Mouse (Mus musculus) embryonic facial prominence, embryonic 12.5 days (tissue): Measurements from ENCODE around the gene Wscd1. TPM values are rescaled to one million over a fixed set of nuclear protein-coding genes. Genes with fewer than 3 reads are reported as not detected.
"Not testable (repeated sequence)": the region's sequence is repeated elsewhere in the genome, so short reads cannot be mapped to it uniquely, and the experiment has no call there.

ENCODE experiments used
- ATAC-seq: fragments of 200-750 bp; cut with Nextera tagmentation; 2 replicates; pipeline ENCODE4 v1.8.0; 2017; ENCODE audit not compliant: insufficient number of reproducible peaks, insufficient read depth, low FRiP score, low TSS enrichment
- H3K27ac ChIP-seq: fragments of 300-500 bp; sonication (generic); 2 replicates; pipeline ENCODE4 v1.5.1; 2016; ENCODE audit warnings: mild to moderate bottlenecking
- H3K27me3 ChIP-seq: fragments of 300-500 bp; sonication (generic); 2 replicates; pipeline ENCODE4 v1.6.1; 2016; ENCODE audit warnings: mild to moderate bottlenecking, moderate library complexity
- H3K36me3 ChIP-seq: fragments of 300-500 bp; sonication (generic); 2 replicates; pipeline ENCODE4 v1.6.1; 2016; ENCODE audit warnings: mild to moderate bottlenecking
- H3K4me1 ChIP-seq: fragments of 300-500 bp; sonication (generic); 2 replicates; pipeline ENCODE4 v1.6.1; 2016
- H3K4me2 ChIP-seq: fragments of 300-500 bp; sonication (generic); replicated peaks from 2 replicates; pipeline ENCODE4 v1.6.1; 2016; ENCODE audit warnings: mild to moderate bottlenecking, moderate library complexity
- H3K4me3 ChIP-seq: fragments of 300-500 bp; sonication (generic); 2 replicates; pipeline ENCODE4 v1.5.1; 2016; ENCODE audit warnings: mild to moderate bottlenecking
- H3K9ac ChIP-seq: fragments of 300-500 bp; sonication (generic); 2 replicates; pipeline ENCODE4 v1.6.1; 2016; ENCODE audit warnings: mild to moderate bottlenecking, moderate library complexity
- H3K9me3 ChIP-seq: fragments of 300-500 bp; sonication (generic); 2 replicates; pipeline ENCODE4 v1.6.1; 2016; ENCODE audit warnings: mild to moderate bottlenecking, moderate library complexity
- WGBS: fragments of 180-500 bp; shearing (Covaris S2); methylation state at CpG from one replicate; pipeline ENCODE4 v1.1.7; 2016; 5-methylcytosine and 5-hydroxymethylcytosine counted together
- polyA plus RNA-seq: library from polyadenylated mRNA; unstranded; fragments of >200 nt; fragmentation: Nextera tagmentation; extraction: Ambion mirVana; gene quantifications from 2 replicates; pipeline ENCODE4 v1.2.1, GENCODE M21; 2016

The Wscd1 gene
- polyA plus RNA-seq, 1 experiment from 2014 or later: 8.9 TPM

DNA sequence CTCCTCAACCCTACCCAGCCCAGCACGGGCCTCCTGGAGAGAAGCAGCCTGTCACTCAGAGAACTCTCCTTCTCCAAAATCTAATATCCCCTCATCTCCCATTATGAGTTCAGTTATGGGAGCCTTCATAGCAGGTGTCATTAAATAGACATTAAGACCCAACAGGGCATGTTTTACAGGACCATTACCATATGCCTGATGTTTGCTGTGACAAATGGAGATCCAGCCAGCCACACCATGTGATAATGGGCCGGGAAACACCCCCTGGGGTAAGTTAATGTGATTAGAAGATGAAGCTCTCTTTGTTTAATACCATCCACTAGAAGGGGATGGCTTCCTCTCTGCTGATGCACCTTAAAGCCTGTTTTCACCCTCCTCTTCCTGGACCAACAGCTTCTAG, 62.1 kb downstream of the Wscd1 start:
- no peaks in the 10 kb centered on the region for H3K27me3 ChIP-seq
- no peak overlapping the region for H3K4me2 ChIP-seq
- H3K4me1 ChIP-seq: no peaks in the 10 kb centered on the region
- H3K9me3 ChIP-seq: no peaks in the 10 kb centered on the region
- no peak overlapping the region for H3K27ac ChIP-seq
- no peaks in the 10 kb centered on the region for H3K36me3 ChIP-seq
- 66% methylated on average over 2 of the region's 2 CpGs for WGBS
- H3K9ac ChIP-seq: no peak overlapping the region
- H3K4me3 ChIP-seq: no peak overlapping the region
- no peak for ATAC-seq

DNA sequence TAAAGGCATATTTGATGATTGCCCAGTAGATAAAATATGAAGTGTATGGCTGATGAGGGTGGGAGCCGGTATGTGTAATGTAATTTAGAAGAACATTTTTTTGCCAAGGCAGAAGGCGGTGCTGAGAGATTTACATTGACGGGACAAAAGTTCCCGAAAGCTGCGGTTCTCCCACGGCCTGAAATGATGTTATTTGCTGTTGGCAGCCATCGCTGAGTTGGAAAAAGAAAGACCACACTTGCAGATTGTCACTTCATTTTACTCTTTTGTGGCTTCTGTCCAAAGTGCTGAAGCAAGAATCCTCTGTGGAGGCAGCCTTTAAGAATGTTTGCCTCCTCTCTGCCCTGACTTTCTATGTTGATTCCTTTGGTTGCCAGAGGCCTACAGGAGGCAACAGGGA, 63.2 kb downstream of the Wscd1 start:
- no peak overlapping the region for H3K4me3 ChIP-seq
- ATAC-seq: no peak
- H3K27me3 ChIP-seq: no peaks in the 10 kb centered on the region
- H3K36me3 ChIP-seq: no peaks in the 10 kb centered on the region
- no peak overlapping the region for H3K4me2 ChIP-seq
- 84% methylated on average over 7 of the region's 7 CpGs for WGBS
- H3K9me3 ChIP-seq: no peaks in the 10 kb centered on the region
- H3K9ac ChIP-seq: no peak overlapping the region
- H3K27ac ChIP-seq: no peak overlapping the region
- H3K4me1 ChIP-seq: no peaks in the 10 kb centered on the region

DNA sequence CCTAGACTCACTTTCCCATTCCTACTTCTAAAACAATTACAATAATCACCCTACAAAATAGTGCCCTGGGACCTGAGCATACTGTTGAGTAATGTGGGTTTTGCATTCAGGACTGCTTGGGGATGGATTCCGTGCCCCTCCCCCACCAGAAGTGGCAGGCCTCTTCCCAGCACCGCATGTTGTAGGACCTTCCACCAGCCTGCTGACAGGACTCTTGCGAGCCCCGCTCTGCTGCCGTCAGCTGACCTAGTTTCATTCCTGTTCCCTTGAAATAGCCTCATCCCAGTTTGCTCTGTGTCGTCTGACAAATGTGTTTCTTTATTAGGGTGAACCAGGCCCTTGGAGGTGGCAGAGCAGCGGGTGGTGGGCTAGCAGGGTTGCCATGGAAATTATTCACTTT, 64.8 kb downstream of the Wscd1 start:
- Histone ChIP-seq H3K9ac (no peak overlapping the region), H3K27me3 (no peaks in the 10 kb centered on the region), H3K4me2 (no peak overlapping the region), H3K9me3 (no peaks in the 10 kb centered on the region), H3K4me3 (no peak overlapping the region), H3K4me1 (no peaks in the 10 kb centered on the region), H3K27ac (no peak overlapping the region), H3K36me3 (no peaks in the 10 kb centered on the region)
- no peak for ATAC-seq
- 68% methylated on average over 7 of the region's 7 CpGs for WGBS

DNA sequence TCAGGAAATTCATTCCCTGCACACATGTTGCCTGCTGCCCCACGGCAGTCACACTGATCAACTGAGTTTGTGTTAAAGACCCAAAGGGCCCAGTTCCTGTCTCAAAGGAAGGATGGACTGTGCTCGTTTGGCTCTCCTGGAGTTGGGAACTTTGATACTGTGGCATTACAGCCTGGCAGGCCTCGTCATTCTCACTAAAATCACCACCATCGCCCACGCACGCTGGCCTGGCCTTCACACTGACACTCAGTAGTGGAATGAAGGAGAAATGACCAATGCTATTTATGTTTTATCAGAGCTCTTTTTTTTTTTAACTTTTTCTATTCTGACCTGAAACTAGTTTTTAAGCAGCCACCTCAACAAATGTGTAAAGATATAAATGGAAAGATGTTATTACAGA, 65.6 kb downstream of the Wscd1 start:
- H3K9ac ChIP-seq: no peak overlapping the region
- no peaks in the 10 kb centered on the region for H3K9me3 ChIP-seq
- ATAC-seq: no peak
- 78% methylated on average over 6 of the region's 6 CpGs for WGBS
- no peak overlapping the region for H3K27ac ChIP-seq
- no peaks in the 10 kb centered on the region for H3K27me3 ChIP-seq
- no peaks in the 10 kb centered on the region for H3K36me3 ChIP-seq
- no peaks in the 10 kb centered on the region for H3K4me1 ChIP-seq
- no peak overlapping the region for H3K4me2 ChIP-seq
- no peak overlapping the region for H3K4me3 ChIP-seq

DNA sequence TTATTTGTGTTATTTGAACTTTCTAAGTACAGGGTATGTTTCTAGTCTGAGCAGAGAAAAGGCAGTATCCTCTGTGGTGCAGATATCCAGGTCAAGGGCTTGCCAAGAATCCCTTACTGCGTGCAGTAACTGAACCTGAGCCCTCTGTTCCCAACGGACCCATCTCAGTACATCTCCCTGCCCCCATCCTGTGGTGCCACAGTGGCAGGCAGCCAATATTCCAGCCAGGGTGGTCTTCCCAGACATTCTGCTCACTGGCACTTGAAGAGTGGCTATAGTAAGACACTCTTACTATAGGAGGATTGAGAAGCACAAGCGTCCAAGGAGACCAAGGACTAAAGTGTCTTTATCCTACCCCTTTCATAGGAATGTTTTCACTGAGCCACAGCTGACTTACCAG, 67.2 kb downstream of the Wscd1 start:
- no peaks in the 10 kb centered on the region for H3K27me3 ChIP-seq
- H3K9me3 ChIP-seq: no peaks in the 10 kb centered on the region
- WGBS: 80% methylated on average over 3 of the region's 3 CpGs
- no peak overlapping the region for H3K27ac ChIP-seq
- ATAC-seq: no peak
- no peaks in the 10 kb centered on the region for H3K36me3 ChIP-seq
- H3K9ac ChIP-seq: no peak overlapping the region
- no peak overlapping the region for H3K4me2 ChIP-seq
- H3K4me3 ChIP-seq: no peak overlapping the region
- no peaks in the 10 kb centered on the region for H3K4me1 ChIP-seq

DNA sequence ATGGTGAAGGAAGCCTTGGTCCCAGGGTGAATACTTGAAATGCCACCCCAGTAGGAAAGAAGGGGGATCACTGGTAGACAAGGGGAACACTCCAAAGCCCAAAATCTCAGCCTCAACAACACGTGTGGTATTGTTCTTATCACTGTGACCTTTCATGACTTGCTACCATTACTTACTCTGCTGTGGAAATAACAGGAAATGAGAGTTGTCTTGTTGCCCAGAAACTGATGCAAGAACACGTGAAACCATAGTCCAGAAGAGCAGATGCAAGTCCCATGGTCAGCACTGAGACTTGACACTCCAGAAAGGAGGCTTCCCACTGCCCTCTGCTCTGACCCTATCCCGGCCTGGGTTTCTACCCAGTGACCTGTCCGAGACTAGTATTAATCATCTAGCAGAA, 67.6 kb downstream of the Wscd1 start:
- H3K4me3 ChIP-seq: no peak overlapping the region
- ATAC-seq: no peak
- no peaks in the 10 kb centered on the region for H3K36me3 ChIP-seq
- H3K9me3 ChIP-seq: no peaks in the 10 kb centered on the region
- H3K27ac ChIP-seq: no peak overlapping the region
- no peak overlapping the region for H3K4me2 ChIP-seq
- H3K27me3 ChIP-seq: no peaks in the 10 kb centered on the region
- 66% methylated on average over 4 of the region's 4 CpGs for WGBS
- no peaks in the 10 kb centered on the region for H3K4me1 ChIP-seq
- H3K9ac ChIP-seq: no peak overlapping the region

DNA sequence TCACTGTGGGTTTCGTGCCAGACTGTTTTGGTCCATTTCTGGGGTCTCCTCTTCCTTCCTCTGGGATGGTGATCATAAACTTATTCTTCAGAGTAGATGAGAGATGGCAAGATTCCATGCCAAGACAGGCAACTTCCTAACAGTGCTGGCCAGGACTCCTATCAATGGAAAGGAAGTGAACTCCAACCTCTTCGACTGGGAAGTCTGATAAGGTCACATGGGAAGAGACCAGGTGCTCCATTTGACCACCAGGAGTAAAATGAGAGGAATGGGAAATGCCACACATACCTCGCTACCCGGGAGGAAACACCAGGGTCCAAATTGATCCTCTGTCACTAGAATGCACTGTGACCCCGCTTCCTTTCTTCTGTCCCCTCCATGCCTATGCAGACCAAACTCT, 68.4 kb downstream of the Wscd1 start:
- H3K27me3 ChIP-seq: no peaks in the 10 kb centered on the region
- 57% methylated on average over 5 of the region's 5 CpGs for WGBS

DNA sequence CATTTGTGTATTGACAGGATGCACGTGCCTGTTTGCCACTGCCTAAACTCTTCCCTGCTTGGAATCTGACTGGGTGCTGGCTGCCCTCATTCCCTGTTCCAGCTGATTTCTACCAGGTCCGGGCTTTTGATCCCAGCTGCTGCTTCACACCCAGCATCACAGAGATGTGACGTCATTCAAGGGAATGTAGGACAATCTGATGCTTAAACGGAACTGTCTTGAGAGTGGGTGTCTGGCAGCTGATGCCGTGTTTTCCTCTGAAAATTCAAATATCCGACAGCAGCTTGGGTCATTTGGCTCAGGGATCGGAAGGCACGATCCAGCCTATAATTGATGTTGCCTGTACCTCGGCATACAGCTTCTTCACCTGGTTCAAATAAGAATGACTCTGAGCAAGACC, 70.2 kb downstream of the Wscd1 start:
- Histone ChIP-seq H3K4me3 (no peak overlapping the region), H3K4me1 (no peaks in the 10 kb centered on the region), H3K27me3 (no peaks in the 10 kb centered on the region), H3K4me2 (no peak overlapping the region), H3K36me3 (no peaks in the 10 kb centered on the region), H3K27ac (no peak overlapping the region), H3K9me3 (no peaks in the 10 kb centered on the region), H3K9ac (no peak overlapping the region)
- WGBS: 80% methylated on average over 9 of the region's 9 CpGs
- ATAC-seq: no peak

More for the DNA sequence above, 68.4 kb downstream of the Wscd1 start:
- no peaks in the 10 kb centered on the region for H3K4me1 ChIP-seq
- no peaks in the 10 kb centered on the region for H3K9me3 ChIP-seq
- ATAC-seq: no peak
- no peak overlapping the region for H3K4me2 ChIP-seq
- H3K36me3 ChIP-seq: no peaks in the 10 kb centered on the region
- H3K9ac ChIP-seq: no peak overlapping the region
- no peak overlapping the region for H3K4me3 ChIP-seq
- H3K27ac ChIP-seq: no peak overlapping the region

DNA sequence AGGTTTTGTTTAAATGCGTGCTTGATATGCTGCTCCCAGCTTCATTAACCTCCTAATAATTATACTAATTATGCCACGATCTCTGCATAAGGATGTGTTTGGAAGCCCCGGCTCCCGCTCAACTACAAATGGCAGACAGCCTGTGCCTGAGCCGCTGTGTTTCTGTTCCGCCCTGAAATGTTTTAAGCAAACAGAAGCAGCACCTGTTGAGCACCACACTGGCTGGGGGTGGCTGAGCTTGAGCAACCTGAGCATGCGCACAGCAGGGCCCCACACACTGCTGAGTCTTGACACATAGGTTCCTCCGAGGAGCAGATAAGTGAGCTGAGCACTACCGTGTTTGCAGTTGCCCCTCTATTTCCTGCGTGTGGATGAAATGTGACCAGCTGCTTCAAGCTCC, 71.1 kb downstream of the Wscd1 start:
- no peaks in the 10 kb centered on the region for H3K9me3 ChIP-seq
- H3K4me2 ChIP-seq: peak overlapping the region; percentile 4; the same call in 1 of the 2 replicates
- H3K9ac ChIP-seq: no peak overlapping the region
- no peak overlapping the region for H3K27ac ChIP-seq
- H3K4me3 ChIP-seq: no peak overlapping the region
- no peak for ATAC-seq
- no peaks in the 10 kb centered on the region for H3K27me3 ChIP-seq
- WGBS: 49% methylated on average over 10 of the region's 10 CpGs
- no peaks in the 10 kb centered on the region for H3K4me1 ChIP-seq
- H3K36me3 ChIP-seq: no peaks in the 10 kb centered on the region

DNA sequence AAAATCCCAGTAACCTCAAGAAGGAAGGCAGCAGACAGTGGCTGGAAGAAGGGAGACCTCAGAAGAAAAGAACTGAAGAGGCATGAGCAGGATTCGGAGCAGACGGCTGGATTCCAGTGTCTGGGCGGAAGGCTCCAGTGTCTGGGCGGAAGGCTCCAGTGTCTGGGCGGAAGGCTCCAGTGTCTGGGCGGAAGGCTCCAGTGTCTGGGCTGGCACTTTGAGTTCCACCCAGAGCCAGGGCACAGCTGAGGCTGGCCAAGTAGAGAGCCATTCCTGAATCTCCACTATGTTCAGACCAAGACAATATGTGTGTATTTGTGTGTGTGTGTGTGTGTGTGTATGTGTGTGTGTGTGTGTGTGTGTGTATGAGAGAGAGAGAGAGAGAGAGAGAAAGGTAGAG, 71.8 kb downstream of the Wscd1 start:
- not testable (repeated sequence) for H3K9me3 ChIP-seq, H3K4me2 ChIP-seq, H3K27ac ChIP-seq, H3K4me3 ChIP-seq, H3K27me3 ChIP-seq, ATAC-seq, H3K4me1 ChIP-seq, H3K36me3 ChIP-seq, H3K9ac ChIP-seq
- 71% methylated on average over 6 of the region's 6 CpGs for WGBS

DNA sequence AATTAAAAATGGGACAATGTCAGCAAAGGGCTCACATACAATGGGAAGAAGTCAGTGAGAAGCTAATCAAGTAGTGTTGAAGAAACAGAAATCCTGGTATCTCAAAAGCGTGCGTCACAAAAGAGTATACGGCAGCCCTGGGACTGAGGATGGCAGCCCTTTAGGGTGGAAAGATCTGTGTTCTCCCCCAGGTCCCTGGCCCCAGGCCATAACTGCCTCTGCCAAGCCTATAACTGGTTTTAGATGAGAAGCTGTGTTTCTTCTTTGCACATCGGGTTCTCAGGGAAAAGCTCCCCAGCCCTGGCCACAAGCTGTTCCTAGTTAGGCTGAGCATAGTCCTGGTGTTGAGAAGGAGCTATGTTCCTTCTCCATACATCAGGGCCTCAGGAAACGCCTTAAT, 72.3 kb downstream of the Wscd1 start:
- Histone ChIP-seq H3K9me3 (no peaks in the 10 kb centered on the region), H3K9ac (no peak overlapping the region), H3K4me3 (no peak overlapping the region), H3K4me2 (no peak overlapping the region), H3K36me3 (no peaks in the 10 kb centered on the region), H3K27me3 (no peaks in the 10 kb centered on the region), H3K4me1 (no peaks in the 10 kb centered on the region), H3K27ac (no peak overlapping the region)
- 87% methylated on average over 5 of the region's 5 CpGs for WGBS
- ATAC-seq: no peak

DNA sequence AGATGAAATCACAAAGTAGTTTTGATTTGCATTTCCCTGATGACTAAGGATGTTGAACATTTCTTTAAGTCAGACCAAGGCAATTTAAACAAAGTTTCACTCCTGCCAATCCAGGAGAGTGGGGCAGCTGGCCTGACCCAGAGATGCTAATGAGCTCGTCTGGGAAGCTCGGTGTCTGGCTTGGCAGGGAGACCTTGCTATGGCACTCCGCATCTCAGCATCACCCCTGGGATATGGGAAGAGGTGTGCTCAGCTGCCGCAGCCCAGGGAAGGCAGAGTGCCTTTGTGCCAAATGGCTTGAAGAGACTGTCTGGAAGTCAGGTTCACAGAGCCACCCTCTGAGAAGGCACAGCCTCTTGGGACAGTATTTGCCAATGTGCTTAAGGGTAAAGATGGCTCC, 75.3 kb downstream of the Wscd1 start:
- no peak for ATAC-seq
- WGBS: 76% methylated on average over 4 of the region's 4 CpGs

More for the DNA sequence above, 75.3 kb downstream of the Wscd1 start:
- Histone ChIP-seq H3K4me2 (no peak overlapping the region), H3K36me3 (no peaks in the 10 kb centered on the region), H3K27me3 (no peaks in the 10 kb centered on the region), H3K4me1 (no peaks in the 10 kb centered on the region), H3K9ac (no peak overlapping the region), H3K4me3 (no peak overlapping the region), H3K27ac (no peak overlapping the region), H3K9me3 (no peaks in the 10 kb centered on the region)
